Mouse (Mus musculus) brain, embryonic 18.5 days (tissue): ENCODE data around the gene Sftpa1.

ENCODE experiments used
- DNase-seq: peaks from one replicate; pipeline ENCODE4 v3.0.0-alpha.2; 2012; ENCODE audit warnings: low read depth, low spot score

Sftpa1 gene

DNA sequence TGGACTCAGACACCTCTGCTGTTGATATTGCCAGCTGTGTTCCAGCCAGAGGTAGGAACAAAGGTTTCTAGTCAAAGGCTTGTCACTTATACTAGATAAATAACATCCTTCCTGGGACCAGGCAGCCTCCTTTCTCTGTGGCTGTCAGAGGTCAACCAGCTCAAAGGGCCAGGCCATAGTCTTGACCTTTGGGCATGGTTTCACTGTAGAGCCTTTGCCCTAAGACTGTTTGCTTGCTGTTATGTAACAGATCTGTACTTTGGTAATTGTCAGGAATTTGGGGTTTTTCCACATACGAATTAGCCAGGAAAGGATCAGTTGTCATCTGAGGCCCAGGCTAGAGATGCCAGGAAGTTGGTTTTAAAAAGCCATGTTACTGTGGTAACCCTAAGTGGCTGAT lies 29.2 kb downstream of the Sftpa1 start:
- no peak for DNase-seq

DNA sequence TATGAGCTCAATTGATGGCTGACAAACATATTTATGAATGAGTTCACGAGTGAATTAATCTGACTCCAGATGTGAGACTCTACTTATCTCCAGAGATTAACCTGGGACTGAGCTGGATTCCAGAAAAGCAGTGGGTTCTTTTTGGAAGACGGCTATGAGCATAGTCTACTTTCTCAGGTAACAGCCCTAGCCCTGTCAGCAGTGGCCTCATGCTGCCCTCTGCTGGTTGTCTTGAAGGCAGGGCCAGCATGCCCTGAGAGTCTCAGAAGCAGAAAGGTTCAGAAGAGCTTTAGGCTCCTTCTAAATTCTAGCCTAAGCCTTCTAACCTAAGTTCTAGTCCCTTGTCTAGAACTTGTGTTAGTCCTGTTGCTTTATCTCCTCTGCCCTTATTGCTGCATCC lies 31.1 kb downstream of the Sftpa1 start:
- no peak for DNase-seq

- DNase-seq: no peak
Observed at GRCm38 (mm10) chr14:41167278-41167677, 35.7 kb downstream of the Sftpa1 start.

DNA sequence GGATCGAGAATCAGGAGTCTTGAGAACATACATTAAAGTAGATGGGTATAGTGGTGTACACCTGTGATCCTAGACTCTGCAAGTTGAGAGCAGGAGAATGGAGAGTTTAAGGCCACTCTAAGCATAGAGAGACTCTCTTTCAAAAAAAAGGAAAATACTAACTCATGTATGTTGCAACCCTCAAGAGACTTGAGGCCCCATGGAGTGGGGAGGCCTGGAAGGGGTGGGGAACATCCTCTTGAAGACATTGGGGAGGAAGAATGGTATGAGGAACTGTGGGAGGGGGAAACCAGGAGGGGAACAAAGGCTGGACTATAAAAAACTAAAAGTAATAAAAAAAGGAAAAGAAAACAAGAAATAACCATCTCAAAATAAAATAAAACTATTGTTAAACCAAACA lies 37.0 kb downstream of the Sftpa1 start:
- DNase-seq: no peak

GRCm38 (mm10) chr14:41170514-41170913 lies 38.9 kb downstream of the Sftpa1 start:
- no peak for DNase-seq

GRCm38 (mm10) chr14:41174802-41175201 lies 43.2 kb downstream of the Sftpa1 start:
- no peak for DNase-seq

- DNase-seq: no peak
Observed at GRCm38 (mm10) chr14:41185059-41185821, 53.7 kb downstream of the Sftpa1 start, which contains the start of gene Sftpd. Gene Sftpd, minus strand, starts transcription at chr14:41185149.
